Mouse (Mus musculus) megakaryocyte, embryonic 14.5 days (primary cell): ENCODE results near the gene Plcb2.

ENCODE experiments used
- FLI1 ChIP-seq: IDR thresholded peaks from 2 replicates; pipeline ENCODE4 v1.6.1; 2012; ENCODE audit warnings: low read length, inconsistent platforms, mixed read lengths
- GATA1 ChIP-seq: IDR thresholded peaks from 3 replicates; pipeline ENCODE4 v1.6.1; 2012; ENCODE audit warnings: mixed read lengths, low read length, inconsistent platforms, borderline replicate concordance

GRCm38 (mm10) chr2:118663804-118664766 is 64.2 kb downstream of the Plcb2 start:
- TF ChIP-seq GATA1 (no peak), FLI1 (no peak)
